Mouse (Mus musculus): ENCODE measurements around the gene Sun3. TPM values are rescaled to one million over a fixed set of nuclear protein-coding genes. Genes with fewer than 3 reads are reported as not detected.

Sun3 gene
- polyA plus RNA-seq, 1 experiment, result not detected

- H3K36me3 ChIP-seq (ENCODE audit: control insufficient read depth, insufficient read depth, low read length), result no peaks in the 10 kb centered on the region
- H3K27ac ChIP-seq (ENCODE audit: insufficient read depth, low read length), result no peak overlapping the region
- H3K27me3 ChIP-seq (ENCODE audit: control insufficient read depth, insufficient read depth, low read length), result no peaks in the 10 kb centered on the region
- no peak for DNase-seq (ENCODE audit: low read depth in 1 of 2, low spot score in 2 of 2)
- no peak for TF ChIP-seq POLR2A (IDR thresholded peaks at IDR 0.05; ENCODE audit: low read depth, low read length)
- H3K4me3 ChIP-seq (ENCODE audit: extremely low read depth, insufficient read depth, insufficient read length), result no peak overlapping the region
- 92% methylated on average over 5 of the region's 5 CpGs for WGBS
- no peaks in the 10 kb centered on the region for H3K4me1 ChIP-seq (ENCODE audit: control insufficient read depth, insufficient read depth, insufficient read length)
These were observed 28.6 kb downstream of the Sun3 start for GRCm38 (mm10) chr11:9020207-9020606.

DNA sequence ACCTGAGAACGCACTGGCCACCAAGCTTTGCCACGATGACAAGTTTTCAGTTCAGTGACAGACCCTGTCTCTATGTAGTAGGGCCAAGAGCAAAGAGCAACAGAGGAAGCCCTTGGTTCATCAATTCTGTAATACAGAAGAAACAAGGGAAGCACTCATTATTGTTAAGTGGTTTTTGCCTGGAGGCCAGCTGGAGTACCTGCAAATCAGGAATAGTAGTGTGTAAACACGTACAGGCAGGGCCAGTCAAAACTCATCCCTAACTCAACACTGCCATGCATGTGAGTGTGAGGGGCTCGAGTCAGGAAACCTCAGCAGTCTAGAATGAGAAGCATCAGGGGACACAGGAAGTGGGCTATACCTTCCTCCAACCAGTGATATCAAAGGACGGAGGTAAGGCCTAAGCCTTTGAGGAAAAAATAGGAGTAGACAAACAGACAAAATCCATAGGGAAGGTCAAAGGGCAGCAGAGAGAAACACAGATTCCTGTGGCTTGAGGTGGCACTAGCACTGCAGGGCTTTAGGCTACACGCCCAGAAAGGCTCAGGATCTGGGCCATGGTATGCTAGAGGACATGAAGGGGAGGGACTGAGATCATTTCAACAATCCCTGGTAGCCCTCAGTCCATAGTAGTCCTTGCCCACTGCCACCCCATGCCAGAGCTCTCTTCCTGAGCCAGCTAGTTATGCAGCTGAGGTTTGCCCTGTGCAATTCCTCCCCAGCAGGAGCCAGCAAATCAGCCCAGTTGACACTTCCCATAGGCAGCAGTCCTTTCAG, 30.1 kb downstream of the Sun3 start:
- H3K27me3 ChIP-seq (ENCODE audit: control insufficient read depth, insufficient read depth, low read length), result no peaks in the 10 kb centered on the region
- 64% methylated on average over 6 of the region's 6 CpGs for WGBS
- no peak for DNase-seq (ENCODE audit: low read depth in 1 of 2, low spot score in 2 of 2)
- H3K4me1 ChIP-seq (ENCODE audit: control insufficient read depth, insufficient read depth, insufficient read length), result no peaks in the 10 kb centered on the region
- TF ChIP-seq CTCF (IDR thresholded peaks at IDR 0.05; ENCODE audit: extremely low read depth, insufficient read depth, insufficient read length, insufficient replicate concordance) (no peak), POLR2A (IDR thresholded peaks at IDR 0.05; ENCODE audit: low read depth, low read length) (no peak)
- no peak overlapping the region for H3K27ac ChIP-seq (ENCODE audit: insufficient read depth, low read length)
- no peak overlapping the region for H3K4me3 ChIP-seq (ENCODE audit: extremely low read depth, insufficient read depth, insufficient read length)
- H3K36me3 ChIP-seq (ENCODE audit: control insufficient read depth, insufficient read depth, low read length), result no peaks in the 10 kb centered on the region

DNA sequence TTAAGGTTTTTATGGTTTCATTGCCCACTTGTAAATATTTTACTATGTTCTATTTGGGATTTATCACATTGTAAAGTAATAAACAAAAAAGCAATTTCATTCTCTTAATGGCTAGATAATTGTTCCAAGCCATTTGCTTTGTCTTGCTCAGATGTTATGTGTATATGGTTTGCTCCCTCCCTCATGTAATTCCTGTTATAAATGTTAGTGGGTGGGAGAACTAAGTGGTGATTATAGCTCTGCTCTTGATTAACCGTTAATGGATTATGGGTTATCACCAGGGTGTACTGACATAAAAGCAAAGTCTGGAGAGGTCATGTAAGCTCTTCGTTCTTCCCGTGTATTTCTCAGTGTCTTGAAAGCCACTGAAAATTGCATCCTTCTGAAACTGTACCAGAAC, 34.1 kb downstream of the Sun3 start:
- 86% methylated on average over 3 of the region's 3 CpGs for WGBS

GRCm38 (mm10) chr11:9011348-9011747, 37.4 kb downstream of the Sun3 start:
- Histone ChIP-seq H3K4me1 (ENCODE audit: control insufficient read depth, insufficient read depth, insufficient read length) (no peaks in the 10 kb centered on the region), H3K27me3 (ENCODE audit: control insufficient read depth, insufficient read depth, low read length) (no peaks in the 10 kb centered on the region), H3K4me3 (ENCODE audit: extremely low read depth, insufficient read depth, insufficient read length) (peak overlapping the region; percentile 95), H3K27ac (ENCODE audit: insufficient read depth, low read length) (peak overlapping the region; percentile 74), H3K36me3 (ENCODE audit: control insufficient read depth, insufficient read depth, low read length) (peaks cover 3% of the 10 kb centered on the region)
- TF ChIP-seq CTCF (IDR thresholded peaks at IDR 0.05; ENCODE audit: extremely low read depth, insufficient read depth, insufficient read length, insufficient replicate concordance) (no peak), POLR2A (IDR thresholded peaks at IDR 0.05; ENCODE audit: low read depth, low read length) (no peak)
- WGBS, result 3% methylated on average over 3 of the region's 3 CpGs
- DNase-seq (ENCODE audit: low read depth in 1 of 2, low spot score in 2 of 2), result no peak

More for the DNA sequence above, 34.1 kb downstream of the Sun3 start:
- TF ChIP-seq POLR2A (IDR thresholded peaks at IDR 0.05; ENCODE audit: low read depth, low read length), result no peak
- TF ChIP-seq CTCF (IDR thresholded peaks at IDR 0.05; ENCODE audit: extremely low read depth, insufficient read depth, insufficient read length, insufficient replicate concordance), result no peak
- no peak overlapping the region for H3K4me3 ChIP-seq (ENCODE audit: extremely low read depth, insufficient read depth, insufficient read length)
- no peaks in the 10 kb centered on the region for H3K36me3 ChIP-seq (ENCODE audit: control insufficient read depth, insufficient read depth, low read length)
- no peaks in the 10 kb centered on the region for H3K27me3 ChIP-seq (ENCODE audit: control insufficient read depth, insufficient read depth, low read length)
- H3K4me1 ChIP-seq (ENCODE audit: control insufficient read depth, insufficient read depth, insufficient read length), result no peaks in the 10 kb centered on the region
- no peak for DNase-seq (ENCODE audit: low read depth in 1 of 2, low spot score in 2 of 2)
- H3K27ac ChIP-seq (ENCODE audit: insufficient read depth, low read length), result no peak overlapping the region

- DNase-seq (ENCODE audit: low read depth in 1 of 2, low spot score in 2 of 2), result peak; percentile 49 to 78
- TF ChIP-seq CTCF (IDR thresholded peaks at IDR 0.05; ENCODE audit: extremely low read depth, insufficient read depth, insufficient read length, insufficient replicate concordance) (no peak), POLR2A (IDR thresholded peaks at IDR 0.05; ENCODE audit: low read depth, low read length) (peak; percentile 38)
- peaks cover 3% of the 10 kb centered on the region for H3K36me3 ChIP-seq (ENCODE audit: control insufficient read depth, insufficient read depth, low read length)
- no peaks in the 10 kb centered on the region for H3K27me3 ChIP-seq (ENCODE audit: control insufficient read depth, insufficient read depth, low read length)
- peak within 1 kb of the TSS; percentile 74 for H3K27ac ChIP-seq (ENCODE audit: insufficient read depth, low read length)
- H3K4me3 ChIP-seq (ENCODE audit: extremely low read depth, insufficient read depth, insufficient read length), result peak within 1 kb of the TSS; percentile 95
- H3K4me1 ChIP-seq (ENCODE audit: control insufficient read depth, insufficient read depth, insufficient read length), result no peaks in the 10 kb centered on the region
- WGBS, result under 1% methylated on average over 43 of the region's 43 CpGs
These were observed 37.9 kb downstream of the Sun3 start, which contains the start of gene Hus1 for GRCm38 (mm10) chr11:9010853-9011339. TSS of gene Hus1 (minus strand) at chr11:9011191.

GRCm38 (mm10) chr11:9010416-9010815, 38.4 kb downstream of the Sun3 start:
- WGBS, result 3% methylated on average over 7 of the region's 7 CpGs
- peaks cover 6% of the 10 kb centered on the region for H3K36me3 ChIP-seq (ENCODE audit: control insufficient read depth, insufficient read depth, low read length)
- H3K4me3 ChIP-seq (ENCODE audit: extremely low read depth, insufficient read depth, insufficient read length), result peak overlapping the region; percentile 95
- no peaks in the 10 kb centered on the region for H3K27me3 ChIP-seq (ENCODE audit: control insufficient read depth, insufficient read depth, low read length)
- no peaks in the 10 kb centered on the region for H3K4me1 ChIP-seq (ENCODE audit: control insufficient read depth, insufficient read depth, insufficient read length)
- DNase-seq (ENCODE audit: low read depth in 1 of 2, low spot score in 2 of 2), result no peak
- H3K27ac ChIP-seq (ENCODE audit: insufficient read depth, low read length), result peak overlapping the region; percentile 74
- TF ChIP-seq POLR2A (IDR thresholded peaks at IDR 0.05; ENCODE audit: low read depth, low read length), result no peak
- TF ChIP-seq CTCF (IDR thresholded peaks at IDR 0.05; ENCODE audit: extremely low read depth, insufficient read depth, insufficient read length, insufficient replicate concordance), result no peak

DNA sequence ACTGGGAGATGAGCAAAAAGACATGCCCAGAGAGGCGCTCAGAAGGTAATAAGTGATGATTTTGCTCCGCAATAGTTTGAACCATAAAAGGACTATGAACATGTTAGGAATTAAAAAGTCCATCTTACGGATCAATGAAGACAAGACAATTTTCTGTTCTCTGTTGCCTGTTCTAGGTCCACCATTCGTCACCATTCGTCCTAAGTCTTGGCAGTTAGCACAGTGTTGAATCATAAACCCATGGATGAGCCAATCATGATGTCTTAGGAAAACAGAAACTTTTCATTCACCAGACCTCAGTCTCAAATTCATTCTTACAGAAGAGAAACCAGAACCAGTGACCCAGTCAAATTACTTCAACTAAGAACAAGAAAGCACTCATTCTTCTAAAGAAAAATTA, 40.0 kb downstream of the Sun3 start:
- peaks cover 22% of the 10 kb centered on the region for H3K36me3 ChIP-seq (ENCODE audit: control insufficient read depth, insufficient read depth, low read length)
- no peaks in the 10 kb centered on the region for H3K27me3 ChIP-seq (ENCODE audit: control insufficient read depth, insufficient read depth, low read length)
- TF ChIP-seq POLR2A (IDR thresholded peaks at IDR 0.05; ENCODE audit: low read depth, low read length), result no peak
- TF ChIP-seq CTCF (IDR thresholded peaks at IDR 0.05; ENCODE audit: extremely low read depth, insufficient read depth, insufficient read length, insufficient replicate concordance), result no peak
- WGBS, result over 99% methylated on average over 5 of the region's 5 CpGs
- H3K27ac ChIP-seq (ENCODE audit: insufficient read depth, low read length), result no peak overlapping the region
- H3K4me1 ChIP-seq (ENCODE audit: control insufficient read depth, insufficient read depth, insufficient read length), result no peaks in the 10 kb centered on the region
- DNase-seq (ENCODE audit: low read depth in 1 of 2, low spot score in 2 of 2), result no peak
- H3K4me3 ChIP-seq (ENCODE audit: extremely low read depth, insufficient read depth, insufficient read length), result no peak overlapping the region
